Comparison of ENCODE assay signal across 10 mouse cellular contexts in genomic region chr12:76015489-76015888, GRCm38 (mm10).
DNase-seq lines count a peak whose midpoint lies in the region; ATAC-seq lines count a peak whose summit lies in the region.
"Had no signal": no experiment of that assay in that cellular context is flagged by ENCODE, and none has a peak within 500 bp of the region (broad histone marks: within the 10 kb centered on the region; RNA-seq: fewer than 3 reads in every experiment).

No protein-coding gene starts in this region.

- no peaks in the 10 kb centered on the region for H3K9me3 ChIP-seq in forebrain, embryonic 15.5 days

- ATAC-seq in forebrain, embryonic 15.5 days (replicated peaks), result no peak

- WGBS in forebrain, embryonic 15.5 days, result 76% methylated on average over 11 of the region's 11 CpGs

- no peaks in the 10 kb centered on the region for H3K36me3 ChIP-seq in splenic B cell, adult 2 months (ENCODE audit: control insufficient read depth, insufficient read depth, low read length, poor library complexity, severe bottlenecking)
- peaks cover 27% of the 10 kb centered on the region for H3K36me3 ChIP-seq in forebrain, embryonic 15.5 days

- no peak overlapping the region for H3K4me3 ChIP-seq in forebrain, embryonic 15.5 days
- H3K4me3 ChIP-seq: myocyte had no signal

- H3K9ac ChIP-seq in forebrain, embryonic 15.5 days (replicated peaks), result no peak overlapping the region

- intact Hi-C loops in heart, postnatal 14 days (cut with DNase I), result loop anchor here (10.0 kb wide), 1 partner anchor 231 kb away; no protein-coding TSS in a partner anchor

- DNase-seq in heart, postnatal 14 days, result peak; percentile 9 to 22
- DNase-seq in heart, adult 8-10 months (ENCODE audit: low spot score), result no peak
- peak; percentile 44 to 66 for DNase-seq in cerebellum, postnatal 14 days
- DNase-seq in kidney, postnatal 36 days, result peak; percentile 47 to 72
- peak; percentile 2 for DNase-seq in splenic B cell, adult 2 months (ENCODE audit: low read depth, low spot score)
- no peak for DNase-seq in left cerebral cortex, adult 8-10 months (ENCODE audit: low spot score in 2 of 2)
- DNase-seq in Muller cell, postnatal 12 days (ENCODE audit: inconsistent ontology term), result no peak

- H3K4me1 ChIP-seq in forebrain, embryonic 15.5 days, result no peaks in the 10 kb centered on the region

- no peak overlapping the region for H3K4me2 ChIP-seq in forebrain, embryonic 15.5 days (replicated peaks)

- no peaks in the 10 kb centered on the region for H3K27me3 ChIP-seq in splenic B cell, adult 2 months (ENCODE audit: control insufficient read depth, insufficient read depth, low read length, poor library complexity, severe bottlenecking)
- H3K27me3 ChIP-seq in forebrain, embryonic 15.5 days, result no peaks in the 10 kb centered on the region
- H3K27me3 ChIP-seq: CH12.LX had no signal

- no peak overlapping the region for H3K27ac ChIP-seq in forebrain, embryonic 15.5 days (replicated peaks)

Comparison
In these comparisons a context has a peak if more than half of its experiments do, and no peak if none do; other contexts are left out.
1. DNase-seq: peak in heart, postnatal 14 days (2 of 2), cerebellum, postnatal 14 days (2 of 2), kidney, postnatal 36 days (2 of 2) and splenic B cell, adult 2 months (single experiment); none in heart, adult 8-10 months (single experiment), left cerebral cortex, adult 8-10 months (0 of 2) and Muller cell, postnatal 12 days (single experiment).